Mouse (Mus musculus): ENCODE measurements around the gene Scamp5. TPM values are rescaled to one million over a fixed set of nuclear protein-coding genes. Genes with fewer than 3 reads are reported as not detected.
A peak's percentile ranks its signal among the peaks of the same experiment; 100 is the strongest.

Scamp5 gene
- total RNA-seq, 2 experiments from 2014 or later = 0.17 TPM; not detected in 1

GRCm38 (mm10) chr9:57421121-57421571, 46.7 kb downstream of the Scamp5 start:
- ATAC-seq (replicated peaks; ENCODE audit: low FRiP score, poor library complexity, severe bottlenecking) = no peak

- peak; percentile 51; the same call in 1 of the 2 replicates for ATAC-seq (replicated peaks; ENCODE audit: low FRiP score, poor library complexity, severe bottlenecking)
Measured at GRCm38 (mm10) chr9:57420321-57421120, 47.3 kb downstream of the Scamp5 start.

GRCm38 (mm10) chr9:57419521-57420267, 48.2 kb downstream of the Scamp5 start:
- ATAC-seq (replicated peaks; ENCODE audit: low FRiP score, poor library complexity, severe bottlenecking) = no peak

- ATAC-seq (replicated peaks; ENCODE audit: low FRiP score, poor library complexity, severe bottlenecking) = no peak
Measured at GRCm38 (mm10) chr9:57417341-57417740, 50.5 kb downstream of the Scamp5 start.

- ATAC-seq (replicated peaks; ENCODE audit: low FRiP score, poor library complexity, severe bottlenecking) = no peak
Measured at GRCm38 (mm10) chr9:57407120-57407905, 60.5 kb downstream of the Scamp5 start.

GRCm38 (mm10) chr9:57406395-57406794, 61.5 kb downstream of the Scamp5 start:
- ATAC-seq (replicated peaks; ENCODE audit: low FRiP score, poor library complexity, severe bottlenecking) = no peak

- no peak for ATAC-seq (replicated peaks; ENCODE audit: low FRiP score, poor library complexity, severe bottlenecking)
Measured at GRCm38 (mm10) chr9:57404036-57404435, 63.8 kb downstream of the Scamp5 start.

- ATAC-seq (replicated peaks; ENCODE audit: low FRiP score, poor library complexity, severe bottlenecking) = no peak
Measured at GRCm38 (mm10) chr9:57402318-57403251, 65.3 kb downstream of the Scamp5 start.

GRCm38 (mm10) chr9:57398773-57399172, 69.1 kb downstream of the Scamp5 start:
- no peak for ATAC-seq (replicated peaks; ENCODE audit: low FRiP score, poor library complexity, severe bottlenecking)

- no peak for ATAC-seq (replicated peaks; ENCODE audit: low FRiP score, poor library complexity, severe bottlenecking)
Measured at GRCm38 (mm10) chr9:57392892-57393291, 75.0 kb downstream of the Scamp5 start.

Other genes with a start within 250 kb of the Scamp5 start
- gene Trcg1, start 231.5 kb downstream of the Scamp5 start, total RNA-seq (2015; ENCODE audit: low replicate concordance) = not detected in 2 replicates
- gene Trcg1, start 231.5 kb downstream of the Scamp5 start, total RNA-seq (2017; ENCODE audit: low replicate concordance) = not detected in 2 replicates
- 24.5 and 32.9 TPM in 2 replicates for gene 1700017B05Rik, start 205.4 kb downstream of the Scamp5 start, total RNA-seq (2015; ENCODE audit: low replicate concordance)
- gene 1700017B05Rik, start 205.4 kb downstream of the Scamp5 start, total RNA-seq (2017; ENCODE audit: low replicate concordance) = 15.5 and 16.6 TPM in 2 replicates
- 1.3 and 4.8 TPM in 2 replicates for gene Ppcdc, start 27.9 kb downstream of the Scamp5 start, total RNA-seq (2015; ENCODE audit: low replicate concordance)
- 4.3 and 5.4 TPM in 2 replicates for gene Ppcdc, start 27.9 kb downstream of the Scamp5 start, total RNA-seq (2017; ENCODE audit: low replicate concordance)
- not detected in 2 replicates for gene Rpp25, start 36.0 kb upstream of the Scamp5 start, total RNA-seq (2015; ENCODE audit: low replicate concordance)
- gene Rpp25, start 36.0 kb upstream of the Scamp5 start, total RNA-seq (2017; ENCODE audit: low replicate concordance) = not detected in 2 replicates
- 134 and 146 TPM in 2 replicates for gene Cox5a, start 53.2 kb upstream of the Scamp5 start, total RNA-seq (2015; ENCODE audit: low replicate concordance)
- 23.7 and 45.9 TPM in 2 replicates for gene Cox5a, start 53.2 kb upstream of the Scamp5 start, total RNA-seq (2017; ENCODE audit: low replicate concordance)
- 0.19 and 0.42 TPM in 2 replicates for gene Fam219b, start 69.5 kb upstream of the Scamp5 start, total RNA-seq (2015; ENCODE audit: low replicate concordance)
- 4.2 and 4.7 TPM in 2 replicates for gene Fam219b, start 69.5 kb upstream of the Scamp5 start, total RNA-seq (2017; ENCODE audit: low replicate concordance)
- gene Mpi, start 84.7 kb upstream of the Scamp5 start, total RNA-seq (2015; ENCODE audit: low replicate concordance) = 2.7 and 12.9 TPM in 2 replicates
- 2.8 and 5.9 TPM in 2 replicates for gene Mpi, start 84.7 kb upstream of the Scamp5 start, total RNA-seq (2017; ENCODE audit: low replicate concordance)
- gene Scamp2, start 92.9 kb upstream of the Scamp5 start, total RNA-seq (2015; ENCODE audit: low replicate concordance) = 25.4 and 27.0 TPM in 2 replicates
- gene Scamp2, start 92.9 kb upstream of the Scamp5 start, total RNA-seq (2017; ENCODE audit: low replicate concordance) = 13.1 and 13.7 TPM in 2 replicates
- 1.5 TPM in 1 of 2 replicates, not detected in the other for gene Ulk3, start 121.4 kb upstream of the Scamp5 start, total RNA-seq (2015; ENCODE audit: low replicate concordance)
- 0.28 TPM in 1 of 2 replicates, not detected in the other for gene Ulk3, start 121.4 kb upstream of the Scamp5 start, total RNA-seq (2017; ENCODE audit: low replicate concordance)
- not detected in 2 replicates for gene Cplx3, start 138.2 kb upstream of the Scamp5 start, total RNA-seq (2015; ENCODE audit: low replicate concordance)
- gene Cplx3, start 138.2 kb upstream of the Scamp5 start, total RNA-seq (2017; ENCODE audit: low replicate concordance) = 0.34 TPM in 1 of 2 replicates, not detected in the other
- not detected in 2 replicates for gene Lman1l, start 152.7 kb upstream of the Scamp5 start, total RNA-seq (2015; ENCODE audit: low replicate concordance)
- gene Lman1l, start 152.7 kb upstream of the Scamp5 start, total RNA-seq (2017; ENCODE audit: low replicate concordance) = not detected in 2 replicates
- 31.6 and 44.6 TPM in 2 replicates for gene Csk, start 185.6 kb upstream of the Scamp5 start, total RNA-seq (2015; ENCODE audit: low replicate concordance)
- gene Csk, start 185.6 kb upstream of the Scamp5 start, total RNA-seq (2017; ENCODE audit: low replicate concordance) = 12.1 and 40.8 TPM in 2 replicates
- gene Cyp1a2, start 215.6 kb upstream of the Scamp5 start, total RNA-seq (2015; ENCODE audit: low replicate concordance) = not detected in 2 replicates
- gene Cyp1a2, start 215.6 kb upstream of the Scamp5 start, total RNA-seq (2017; ENCODE audit: low replicate concordance) = not detected in 2 replicates
- not detected in 2 replicates for gene Cyp1a1, start 219.9 kb upstream of the Scamp5 start, total RNA-seq (2015; ENCODE audit: low replicate concordance)
- not detected in 2 replicates for gene Cyp1a1, start 219.9 kb upstream of the Scamp5 start, total RNA-seq (2017; ENCODE audit: low replicate concordance)
- gene Edc3, start 240.5 kb upstream of the Scamp5 start, total RNA-seq (2015; ENCODE audit: low replicate concordance) = 2.9 and 3.3 TPM in 2 replicates
- 1.5 and 6.7 TPM in 2 replicates for gene Edc3, start 240.5 kb upstream of the Scamp5 start, total RNA-seq (2017; ENCODE audit: low replicate concordance)